Mouse (Mus musculus) ES-Bruce4 (cell line): Measurements from ENCODE around the gene Traf3ip3. TPM values are rescaled to one million over a fixed set of nuclear protein-coding genes. Genes with fewer than 3 reads are reported as not detected.

ENCODE experiments used
- H3K27ac ChIP-seq: 2 replicates; pipeline ENCODE4 v1.5.1; 2012; ENCODE audit warnings: low read length, inconsistent platforms; ENCODE audit not compliant: insufficient read depth
- H3K27me3 ChIP-seq: 2 replicates; pipeline ENCODE4 v1.6.1; 2012; ENCODE audit warnings: mild to moderate bottlenecking, low read length, inconsistent platforms; ENCODE audit not compliant: control insufficient read depth, poor library complexity, insufficient read depth, severe bottlenecking
- H3K36me3 ChIP-seq: 2 replicates; pipeline ENCODE4 v1.6.1; 2012; ENCODE audit warnings: inconsistent platforms, mild to moderate bottlenecking, low read length, moderate library complexity; ENCODE audit not compliant: control insufficient read depth, poor library complexity, insufficient read depth, severe bottlenecking
- H3K4me1 ChIP-seq: one replicate; pipeline ENCODE4 v1.8.1; 2011; ENCODE audit warnings: low read length; ENCODE audit not compliant: control insufficient read depth, insufficient read depth
- H3K4me3 ChIP-seq: 2 replicates; pipeline ENCODE4 v1.5.1; 2011; ENCODE audit warnings: low read depth, mild to moderate bottlenecking, low read length
- H3K9ac ChIP-seq: 2 replicates; pipeline ENCODE4 v1.6.1; 2012; ENCODE audit warnings: low read depth, mild to moderate bottlenecking, inconsistent platforms; ENCODE audit not compliant: poor library complexity, severe bottlenecking
- H3K9me3 ChIP-seq: replicated peaks from 2 replicates; pipeline ENCODE4 v1.6.1; 2012; ENCODE audit warnings: mild to moderate bottlenecking, low read length, inconsistent platforms; ENCODE audit not compliant: control insufficient read depth, poor library complexity, insufficient read depth, severe bottlenecking
- CTCF ChIP-seq: IDR thresholded peaks from one replicate; pipeline ENCODE4 v1.8.1; 2011; ENCODE audit warnings: low read depth, low read length
- EP300 ChIP-seq: IDR thresholded peaks from 2 replicates; pipeline ENCODE4 v1.6.1; 2011; ENCODE audit warnings: low read depth, low read length; ENCODE audit not compliant: insufficient read depth
- POLR2A ChIP-seq: IDR thresholded peaks from one replicate; pipeline ENCODE4 v1.8.1; 2011; ENCODE audit warnings: low read length; ENCODE audit not compliant: insufficient read depth
- polyA plus RNA-seq: library from polyadenylated mRNA; stranded (reverse); fragments of >200 nt; gene quantifications from 2 replicates; pipeline ENCODE4 v1.2.4, GENCODE M21; 2011; ENCODE audit warnings: low read depth; ENCODE audit not compliant: missing spikeins, insufficient read depth, insufficient read length

Traf3ip3 gene
- polyA plus RNA-seq, 1 experiment: not detected

DNA sequence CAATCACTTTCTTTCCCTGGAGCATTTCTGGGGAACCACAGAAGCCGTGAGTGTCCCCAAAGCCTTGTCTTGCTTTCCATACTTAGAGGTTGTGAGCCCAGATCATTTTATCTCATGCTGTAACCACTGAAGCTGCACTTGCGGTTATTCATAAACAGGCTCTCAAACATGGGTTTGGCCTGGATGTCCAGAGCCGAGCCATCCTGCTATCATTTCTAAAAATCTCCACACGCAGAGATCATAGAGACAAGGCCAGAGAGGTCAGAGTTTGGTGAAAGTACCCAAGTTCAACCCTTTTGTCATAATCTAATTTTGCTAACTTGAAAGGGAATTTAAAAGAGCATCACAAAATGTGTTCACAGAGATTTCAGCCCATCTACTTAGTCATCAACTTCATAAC, 39.9 kb upstream of the Traf3ip3 start:
- Histone ChIP-seq H3K27ac (no peak overlapping the region), H3K27me3 (no peaks in the 10 kb centered on the region), H3K4me3 (no peak overlapping the region), H3K4me1 (no peaks in the 10 kb centered on the region), H3K9me3 (no peaks in the 10 kb centered on the region), H3K9ac (no peak overlapping the region), H3K36me3 (no peaks in the 10 kb centered on the region)
- no peak for TF ChIP-seq CTCF
- TF ChIP-seq POLR2A: no peak
- TF ChIP-seq EP300: no peak

GRCm38 (mm10) chr1:193238426-193238825, 36.9 kb upstream of the Traf3ip3 start:
- Histone ChIP-seq H3K4me1 (no peaks in the 10 kb centered on the region), H3K27ac (no peak overlapping the region), H3K36me3 (no peaks in the 10 kb centered on the region), H3K4me3 (no peak overlapping the region), H3K9ac (no peak overlapping the region), H3K27me3 (no peaks in the 10 kb centered on the region), H3K9me3 (no peaks in the 10 kb centered on the region)
- TF ChIP-seq CTCF (no peak), EP300 (no peak), POLR2A (no peak)

DNA sequence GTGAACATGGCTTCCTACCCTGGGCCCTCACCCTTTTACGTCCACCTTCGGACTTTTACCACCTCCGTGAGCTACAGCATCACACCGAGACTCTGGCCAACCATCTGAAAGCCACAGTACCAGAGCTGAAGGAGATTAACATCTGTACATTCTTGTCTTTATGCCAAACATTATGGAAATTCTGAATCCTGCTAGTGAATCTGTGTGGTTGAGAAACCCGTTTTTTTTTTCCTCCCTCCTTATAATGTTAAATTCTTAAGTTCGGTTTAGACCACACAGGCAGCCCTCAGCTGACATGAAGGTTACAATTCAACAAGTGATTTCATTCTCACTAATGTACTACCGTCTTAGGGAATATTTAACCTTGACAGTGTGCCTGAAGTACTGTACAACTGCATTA, 33.4 kb upstream of the Traf3ip3 start:
- Histone ChIP-seq H3K27me3 (no peaks in the 10 kb centered on the region), H3K27ac (no peak overlapping the region), H3K36me3 (no peaks in the 10 kb centered on the region), H3K4me3 (no peak overlapping the region), H3K4me1 (no peaks in the 10 kb centered on the region), H3K9me3 (no peaks in the 10 kb centered on the region), H3K9ac (no peak overlapping the region)
- TF ChIP-seq CTCF (no peak), EP300 (no peak), POLR2A (no peak)

DNA sequence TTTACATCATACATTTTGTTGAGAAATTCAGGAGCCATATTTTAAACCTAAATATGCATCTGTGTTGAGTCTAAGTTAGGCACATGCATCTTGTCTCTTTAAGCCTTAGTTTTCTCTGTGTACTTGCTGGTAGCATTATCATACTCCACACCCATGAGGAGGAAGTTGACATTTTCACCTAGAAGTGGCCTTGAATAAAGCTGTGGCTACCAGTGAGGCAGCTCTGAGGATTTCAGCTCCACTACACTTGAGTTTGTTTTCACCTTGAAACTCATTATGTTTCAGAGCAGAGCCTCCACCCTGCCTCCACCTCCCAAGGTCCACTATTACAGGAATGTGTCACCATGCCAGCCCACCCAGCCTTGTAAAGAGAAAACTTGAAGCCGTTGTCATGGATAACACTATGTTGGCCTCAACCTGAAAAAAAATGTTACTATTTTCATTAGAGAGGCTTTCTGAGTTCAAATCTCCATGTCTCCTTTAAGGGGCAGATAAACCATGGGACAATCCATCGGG, 32.7 kb upstream of the Traf3ip3 start:
- Histone ChIP-seq H3K27ac (no peak overlapping the region), H3K36me3 (no peaks in the 10 kb centered on the region), H3K4me3 (no peak overlapping the region), H3K9ac (no peak overlapping the region), H3K27me3 (no peaks in the 10 kb centered on the region), H3K4me1 (no peaks in the 10 kb centered on the region), H3K9me3 (no peaks in the 10 kb centered on the region)
- TF ChIP-seq POLR2A (no peak), CTCF (no peak), EP300 (no peak)

DNA sequence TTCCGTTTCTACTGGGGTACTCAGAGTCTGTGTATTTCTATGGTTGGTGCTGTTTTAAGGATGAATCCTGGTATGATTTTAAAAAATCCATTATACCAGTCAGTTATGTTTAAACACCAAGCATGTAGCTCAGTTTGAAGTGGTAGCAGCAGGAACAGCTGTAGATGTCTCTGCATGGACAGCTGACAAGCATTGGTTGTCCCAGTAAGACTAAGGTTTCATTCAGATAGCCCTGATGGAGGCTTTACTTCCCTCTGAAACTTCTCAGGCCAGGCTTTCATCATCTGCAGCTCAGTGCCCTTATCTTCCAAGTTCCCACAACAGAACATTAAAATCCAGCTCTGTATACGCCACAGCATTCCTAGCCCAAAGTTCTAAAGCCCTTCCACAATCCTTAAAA, 31.2 kb upstream of the Traf3ip3 start:
- TF ChIP-seq EP300: no peak
- no peak for TF ChIP-seq CTCF
- no peak for TF ChIP-seq POLR2A
- H3K27ac ChIP-seq: no peak overlapping the region
- H3K4me3 ChIP-seq: no peak overlapping the region

DNA sequence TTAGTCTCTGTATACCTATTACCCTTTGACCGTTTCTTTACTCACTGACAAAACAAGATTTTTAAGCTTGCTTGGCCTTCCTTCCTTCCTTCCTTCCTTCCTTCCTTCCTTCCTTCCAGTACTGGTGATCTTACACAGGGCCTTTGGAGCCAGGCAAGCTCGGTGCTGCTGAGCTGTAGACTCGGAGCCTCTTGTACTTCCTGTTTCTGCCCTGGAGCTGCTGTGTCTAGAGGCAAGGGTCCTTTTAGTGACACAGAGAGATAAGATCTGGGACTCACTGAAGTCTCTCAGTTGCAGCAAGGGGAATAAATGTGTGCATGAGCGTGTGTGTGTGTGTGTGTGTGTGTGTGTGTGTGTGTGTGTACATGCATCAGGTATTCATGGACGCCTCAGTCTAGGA, 29.4 kb upstream of the Traf3ip3 start:
- H3K4me3 ChIP-seq: no peak overlapping the region
- no peak overlapping the region for H3K27ac ChIP-seq
- H3K4me1 ChIP-seq: no peaks in the 10 kb centered on the region
- H3K9ac ChIP-seq: no peak overlapping the region
- H3K9me3 ChIP-seq: no peaks in the 10 kb centered on the region
- TF ChIP-seq EP300 (no peak), POLR2A (no peak), CTCF (no peak)
- no peaks in the 10 kb centered on the region for H3K36me3 ChIP-seq
- H3K27me3 ChIP-seq: no peaks in the 10 kb centered on the region

More for the DNA sequence above, 31.2 kb upstream of the Traf3ip3 start:
- Histone ChIP-seq H3K9ac (no peak overlapping the region), H3K9me3 (no peaks in the 10 kb centered on the region), H3K27me3 (no peaks in the 10 kb centered on the region), H3K36me3 (no peaks in the 10 kb centered on the region), H3K4me1 (no peaks in the 10 kb centered on the region)
